Mouse (Mus musculus) spleen, adult 2 months (tissue): Measurements from ENCODE around the gene Skap1.

ENCODE experiments used
- CTCF ChIP-seq: fragments of 200-500 bp; IDR thresholded peaks from 2 replicates; pipeline ENCODE4 v1.5.1; 2011; ENCODE audit warnings: mild to moderate bottlenecking, inconsistent platforms; ENCODE audit not compliant: insufficient read depth, insufficient read length, insufficient replicate concordance; ENCODE audit errors: extremely low read depth
- POLR2A ChIP-seq: fragments of 200-500 bp; IDR thresholded peaks from 2 replicates; pipeline ENCODE4 v1.6.1; 2011; ENCODE audit warnings: low read depth, low read length, inconsistent platforms

DNA sequence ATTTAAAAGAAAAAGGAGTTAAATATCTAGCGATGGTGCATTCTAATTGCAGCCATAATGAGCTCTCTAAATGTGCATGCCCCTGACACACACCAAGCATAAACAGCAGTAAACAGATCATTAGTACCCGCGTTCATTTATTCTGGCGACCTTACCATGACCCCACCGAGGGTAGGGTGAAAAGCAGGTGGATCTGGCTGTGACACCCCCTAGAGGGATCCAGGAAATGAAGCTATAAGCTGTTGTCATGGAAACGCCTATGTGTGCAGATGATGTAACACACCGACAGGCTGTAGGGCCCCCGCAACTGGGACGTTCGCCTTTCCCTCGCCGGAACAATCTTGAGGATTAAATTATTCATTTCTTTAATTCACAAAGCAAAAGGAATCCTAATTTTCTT lies 277.6 kb downstream of the Skap1 start:
- no peak for TF ChIP-seq POLR2A
- TF ChIP-seq CTCF = no peak
